Mouse (Mus musculus) C2C12 (cell line): ENCODE measurements around the gene Foxn3.

Source experiments
- CTCF ChIP-seq: IDR thresholded peaks from one replicate; pipeline ENCODE4 v1.5.1; 2011; ENCODE audit not compliant: control insufficient read depth, insufficient read depth, insufficient read length
- FOSL1 ChIP-seq: IDR thresholded peaks from one replicate; pipeline ENCODE4 v1.8.0; 2011; ENCODE audit warnings: mild to moderate bottlenecking, low read length; ENCODE audit not compliant: poor library complexity, insufficient read depth, severe bottlenecking
- MAX ChIP-seq: IDR thresholded peaks from one replicate; pipeline ENCODE4 v1.6.1; 2011; ENCODE audit warnings: mild to moderate bottlenecking, control low read depth
- MYOD1 ChIP-seq: IDR thresholded peaks from one replicate; pipeline ENCODE4 v1.6.1; 2011; ENCODE audit warnings: low read depth; ENCODE audit not compliant: control insufficient read depth, insufficient read length
- MYOG ChIP-seq: IDR thresholded peaks from one replicate; pipeline ENCODE4 v1.6.1; 2011; ENCODE audit not compliant: control insufficient read depth, insufficient read length; ENCODE audit errors: extremely low read depth
- USF1 ChIP-seq: IDR thresholded peaks from one replicate; pipeline ENCODE4 v1.6.1; 2011; ENCODE audit warnings: low read depth, mild to moderate bottlenecking, control low read depth, moderate library complexity

DNA sequence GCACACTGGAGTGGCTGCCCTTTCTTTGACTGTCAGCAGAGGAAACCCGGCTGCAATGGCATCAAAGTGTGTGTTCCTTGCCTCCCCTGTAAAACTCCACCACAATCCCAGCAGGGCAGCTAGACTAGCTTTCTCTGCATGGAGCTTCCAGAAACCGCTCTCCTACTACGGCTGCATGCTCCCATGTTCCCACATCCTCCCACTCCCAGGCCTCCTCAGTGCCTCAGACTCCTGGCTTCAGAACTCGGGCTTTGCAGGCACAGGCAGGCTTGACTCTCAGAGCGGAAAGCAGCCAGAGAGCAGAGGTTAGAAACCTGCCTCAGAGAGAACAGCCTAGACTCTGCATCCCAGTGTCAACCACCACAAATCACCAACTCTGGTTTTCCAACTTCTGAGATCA is 147.8 kb downstream of the Foxn3 start:
- TF ChIP-seq CTCF (no peak), MYOG (no peak), MAX (no peak), USF1 (no peak), FOSL1 (no peak), MYOD1 (no peak)
